Mouse (Mus musculus) forebrain, postnatal 0 days (tissue): ENCODE measurements around the gene Plek. TPM values are rescaled to one million over a fixed set of nuclear protein-coding genes. Genes with fewer than 3 reads are reported as not detected.
A peak's percentile ranks its signal among the peaks of the same experiment; 100 is the strongest.
"Not testable (repeated sequence)": the region's sequence is repeated elsewhere in the genome, so short reads cannot be mapped to it uniquely, and the experiment has no call there.

Experiments used
- ATAC-seq: fragments of 200-750 bp; cut with Nextera tagmentation; 2 replicates; pipeline ENCODE4 v1.8.0; 2017; ENCODE audit warnings: mild to moderate bottlenecking, moderate library complexity
- DNase-seq: peaks from one replicate; pipeline ENCODE4 v3.0.0-alpha.2; 2015
- H3K27ac ChIP-seq: fragments of 300-500 bp; sonication (generic); 2 replicates; pipeline ENCODE4 v1.5.1; 2014; ENCODE audit warnings: low read depth, mild to moderate bottlenecking, antibody characterized with exemption, low read length, moderate library complexity, mixed read lengths
- H3K27me3 ChIP-seq: fragments of 300-500 bp; sonication (generic); 2 replicates; pipeline ENCODE4 v1.6.1; 2014; ENCODE audit warnings: mild to moderate bottlenecking, low read length, mixed read lengths; ENCODE audit not compliant: insufficient read depth
- H3K36me3 ChIP-seq: fragments of 300-500 bp; sonication (generic); 2 replicates; pipeline ENCODE4 v1.6.1; 2014; ENCODE audit warnings: mild to moderate bottlenecking, moderate library complexity; ENCODE audit not compliant: insufficient read depth
- H3K4me1 ChIP-seq: fragments of 300-500 bp; sonication (generic); 2 replicates; pipeline ENCODE4 v1.6.1; 2014; ENCODE audit warnings: antibody characterized with exemption; ENCODE audit not compliant: insufficient read depth
- H3K4me2 ChIP-seq: fragments of 300-500 bp; sonication (generic); 2 replicates; pipeline ENCODE4 v1.6.1; 2014; ENCODE audit warnings: low read depth, mild to moderate bottlenecking, moderate library complexity
- H3K4me3 ChIP-seq: fragments of 300-500 bp; sonication (generic); 2 replicates; pipeline ENCODE4 v1.5.1; 2014; ENCODE audit warnings: low read depth, low read length, mixed read lengths
- H3K9ac ChIP-seq: fragments of 300-500 bp; sonication (generic); 2 replicates; pipeline ENCODE4 v1.6.1; 2014; ENCODE audit warnings: mild to moderate bottlenecking
- H3K9me3 ChIP-seq: fragments of 300-500 bp; sonication (generic); 2 replicates; pipeline ENCODE4 v1.6.1; 2016; ENCODE audit warnings: low read length
- CTCF ChIP-seq: sonication (generic); IDR thresholded peaks from 2 replicates; pipeline ENCODE4 v1.5.1; 2016; ENCODE audit warnings: antibody characterized with exemption, control low read depth, low read depth
- WGBS: fragments of 180-500 bp; shearing (Covaris S2); extraction: QIAGEN DNeasy Blood & Tissue Kit; methylation state at CpG from one replicate; pipeline ENCODE4 v1.1.7; 2014; 5-methylcytosine and 5-hydroxymethylcytosine counted together
- polyA plus RNA-seq: library from polyadenylated mRNA; unstranded; fragments of >200 nt; fragmentation: Nextera tagmentation; extraction: Ambion mirVana; gene quantifications from 2 replicates; pipeline ENCODE4 v1.2.1, GENCODE M21; 2015
- total RNA-seq: library from RNA; depleted of rRNA; stranded (reverse); fragments of >200 nt; gene quantifications from 2 replicates; pipeline ENCODE4 v1.2.3, GENCODE M21; 2014; rRNA removed

The Plek gene
- 4.7 and 7.5 TPM in 2 replicates for total RNA-seq
- polyA plus RNA-seq, result 3.1 and 4.1 TPM in 2 replicates

- peak; percentile 98 for ATAC-seq
- H3K36me3 ChIP-seq, result no peaks in the 10 kb centered on the region
These were observed at the start of gene Plek, which contains the start of gene Cnrip1 for GRCm38 (mm10) chr11:17051545-17052475. Gene Plek, minus strand, starts transcription at chr11:17052381. Gene Cnrip1, plus strand, starts transcription at chr11:17051586.

GRCm38 (mm10) chr11:17086106-17086505, 33.9 kb upstream of the Plek start:
- peak; percentile 65 for ATAC-seq
- WGBS, result 7% methylated on average over 5 of the region's 5 CpGs
- Histone ChIP-seq H3K9me3 (no peaks in the 10 kb centered on the region), H3K27me3 (no peaks in the 10 kb centered on the region), H3K36me3 (0 out of 2 replicates have a peak, but pooled peaks cover under 1% of the 10 kb centered on the region), H3K4me3 (no peak overlapping the region), H3K4me1 (no peaks in the 10 kb centered on the region), H3K27ac (no peak overlapping the region), H3K4me2 (no peak overlapping the region), H3K9ac (no peak overlapping the region)
- no peak for DNase-seq
- no peak for TF ChIP-seq CTCF

More at GRCm38 (mm10) chr11:17051545-17052475, at the start of gene Plek, which contains the start of gene Cnrip1:
- H3K9ac ChIP-seq, result peak within 1 kb of the TSS; percentile 88
- peak within 1 kb of the TSS; percentile 73 for H3K4me3 ChIP-seq
- TF ChIP-seq CTCF, result no peak
- H3K9me3 ChIP-seq, result no peaks in the 10 kb centered on the region
- DNase-seq, result peak; percentile 92
- H3K27me3 ChIP-seq, result no peaks in the 10 kb centered on the region
- H3K4me2 ChIP-seq, result peak within 1 kb of the TSS; percentile 69
- peaks cover 8% of the 10 kb centered on the region; the same call in 1 of the 2 replicates for H3K4me1 ChIP-seq
- 2% methylated on average over 38 of the region's 38 CpGs for WGBS
- H3K27ac ChIP-seq, result peak within 1 kb of the TSS; percentile 88

- no peak for TF ChIP-seq CTCF
- no peaks in the 10 kb centered on the region for H3K4me1 ChIP-seq
- no peak overlapping the region for H3K4me2 ChIP-seq
- H3K9me3 ChIP-seq, result no peaks in the 10 kb centered on the region
- no peaks in the 10 kb centered on the region for H3K27me3 ChIP-seq
- H3K9ac ChIP-seq, result no peak overlapping the region
- DNase-seq, result no peak
- 0 out of 2 replicates have a peak, but pooled peaks cover 9% of the 10 kb centered on the region for H3K36me3 ChIP-seq
- 53% methylated on average over 1 of the region's 1 CpGs for WGBS
- no peak for ATAC-seq
- no peak overlapping the region for H3K4me3 ChIP-seq
- H3K27ac ChIP-seq, result no peak overlapping the region
These were observed 31.7 kb upstream of the Plek start for GRCm38 (mm10) chr11:17083866-17084265.

GRCm38 (mm10) chr11:17083455-17083854, 31.3 kb upstream of the Plek start:
- DNase-seq (no peak), ATAC-seq (no peak)
- WGBS, result 90% methylated on average over 3 of the region's 3 CpGs
- Histone ChIP-seq H3K36me3 (0 out of 2 replicates have a peak, but pooled peaks cover 14% of the 10 kb centered on the region), H3K4me3 (no peak overlapping the region), H3K9me3 (no peaks in the 10 kb centered on the region), H3K27ac (no peak overlapping the region), H3K4me1 (no peaks in the 10 kb centered on the region), H3K9ac (no peak overlapping the region), H3K4me2 (no peak overlapping the region), H3K27me3 (no peaks in the 10 kb centered on the region)
- TF ChIP-seq CTCF, result no peak

- no peaks in the 10 kb centered on the region for H3K4me1 ChIP-seq
- TF ChIP-seq CTCF, result peak; percentile 75
- H3K4me3 ChIP-seq, result no peak overlapping the region
- no peaks in the 10 kb centered on the region for H3K9me3 ChIP-seq
- H3K27ac ChIP-seq, result no peak overlapping the region
- peak; percentile 89 for ATAC-seq
- no peak overlapping the region for H3K4me2 ChIP-seq
- 0 out of 2 replicates have a peak, but pooled peaks cover 14% of the 10 kb centered on the region for H3K36me3 ChIP-seq
- no peak overlapping the region for H3K9ac ChIP-seq
- no peaks in the 10 kb centered on the region for H3K27me3 ChIP-seq
- WGBS, result 47% methylated on average over 2 of the region's 2 CpGs
- peak; percentile 62 for DNase-seq
These were observed 30.8 kb upstream of the Plek start for GRCm38 (mm10) chr11:17082953-17083352.

- no peaks in the 10 kb centered on the region for H3K27me3 ChIP-seq
- ATAC-seq (no peak), DNase-seq (no peak)
- H3K36me3 ChIP-seq, result 0 out of 2 replicates have a peak, but pooled peaks cover 14% of the 10 kb centered on the region
- no peak for TF ChIP-seq CTCF
- no peaks in the 10 kb centered on the region for H3K9me3 ChIP-seq
- H3K27ac ChIP-seq, result no peak overlapping the region
- WGBS, result 44% methylated on average over 3 of the region's 3 CpGs
- no peak overlapping the region for H3K9ac ChIP-seq
- H3K4me3 ChIP-seq, result no peak overlapping the region
- H3K4me1 ChIP-seq, result no peaks in the 10 kb centered on the region
- H3K4me2 ChIP-seq, result no peak overlapping the region
These were observed 29.9 kb upstream of the Plek start for GRCm38 (mm10) chr11:17082086-17082485.

GRCm38 (mm10) chr11:17075656-17076055, 23.5 kb upstream of the Plek start:
- Histone ChIP-seq H3K4me1 (no peaks in the 10 kb centered on the region), H3K36me3 (0 out of 2 replicates have a peak, but pooled peaks cover 11% of the 10 kb centered on the region), H3K9ac (no peak overlapping the region), H3K4me2 (no peak overlapping the region), H3K9me3 (no peaks in the 10 kb centered on the region), H3K27me3 (no peaks in the 10 kb centered on the region), H3K4me3 (no peak overlapping the region), H3K27ac (no peak overlapping the region)
- ATAC-seq (no peak), DNase-seq (no peak)
- WGBS, result 84% methylated on average over 2 of the region's 2 CpGs
- no peak for TF ChIP-seq CTCF

- not testable (repeated sequence) for H3K9ac ChIP-seq, ATAC-seq, H3K27me3 ChIP-seq, DNase-seq, H3K4me1 ChIP-seq, H3K9me3 ChIP-seq, H3K4me3 ChIP-seq, H3K4me2 ChIP-seq, H3K36me3 ChIP-seq, H3K27ac ChIP-seq
- WGBS, result 97% methylated on average over 2 of the region's 2 CpGs
These were observed 17.2 kb upstream of the Plek start for GRCm38 (mm10) chr11:17069360-17069759.
